8 mouse cellular contexts compared by ENCODE assay signal in the genomic region with DNA sequence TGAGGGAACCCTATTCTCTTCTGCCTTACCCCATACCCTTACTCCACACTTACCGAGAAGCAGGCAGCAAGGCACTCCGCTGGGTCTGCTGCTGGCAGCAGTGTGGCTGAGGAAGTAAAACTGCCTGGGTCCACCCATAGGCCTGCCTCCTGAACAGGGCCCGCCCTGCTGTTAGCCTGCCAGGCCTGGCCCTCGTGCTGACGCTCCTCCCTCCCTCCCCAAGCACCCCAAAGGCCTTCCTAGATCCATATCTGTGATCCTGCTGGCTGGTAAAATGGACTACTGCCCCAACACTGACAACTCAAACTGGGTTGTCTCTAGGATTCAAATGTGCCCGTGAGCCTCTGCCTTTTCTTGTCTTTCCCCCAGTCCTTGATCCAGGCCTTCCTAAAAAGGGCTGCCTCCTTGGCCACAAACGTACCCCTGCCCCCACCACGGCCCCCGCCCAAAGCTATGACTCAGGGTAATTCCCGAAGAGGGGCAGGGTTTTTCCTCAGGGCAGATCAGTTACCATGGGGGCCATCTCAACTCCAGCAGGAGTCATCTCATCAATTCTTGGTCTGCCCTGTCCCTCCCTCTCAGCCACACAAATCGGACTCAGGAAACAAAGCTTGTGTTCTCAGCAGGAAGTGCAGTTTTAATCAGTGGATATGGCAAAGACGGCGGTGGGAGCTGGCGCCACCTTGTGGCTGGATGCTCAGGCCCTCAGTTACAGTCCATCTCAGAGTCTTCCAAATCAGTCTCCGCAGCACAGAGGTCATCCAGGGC. TPM values are rescaled to one million over a fixed set of nuclear protein-coding genes. Genes with fewer than 3 reads are reported as not detected.
DNase-seq lines count a peak whose midpoint lies in the region; ATAC-seq lines count a peak whose summit lies in the region.

A gene (minus strand): TSS at position 599 of the 768 bp plus-strand sequence.

- no peaks in the 10 kb centered on the region for H3K9me3 ChIP-seq in hindbrain, embryonic 15.5 days

- WGBS in hindbrain, embryonic 15.5 days, result 25% methylated on average over 15 of the region's 15 CpGs

- H3K4me3 ChIP-seq in hindbrain, embryonic 15.5 days, result peak within 1 kb of the TSS; percentile 40

- peak; percentile 57 for ATAC-seq in hindbrain, embryonic 15.5 days (ENCODE audit: low FRiP score, low read depth)

- peaks cover 52% of the 10 kb centered on the region for H3K36me3 ChIP-seq in hindbrain, embryonic 15.5 days

- H3K27ac ChIP-seq in hindbrain, embryonic 15.5 days (replicated peaks), result peak within 1 kb of the TSS; percentile 86

- peak within 1 kb of the TSS; percentile 64 for H3K9ac ChIP-seq in hindbrain, embryonic 15.5 days

- H3K27me3 ChIP-seq in hindbrain, embryonic 15.5 days, result no peaks in the 10 kb centered on the region

- peak within 1 kb of the TSS; percentile 65 for H3K4me2 ChIP-seq in hindbrain, embryonic 15.5 days

- DNase-seq in T-cell, adult 2 months (ENCODE audit: low spot score), result peak; percentile 92
- peak; percentile 91 to 92 for DNase-seq in cerebellum, postnatal 25 days
- peak; percentile 86 to 91 for DNase-seq in frontal cortex, postnatal 36 days (ENCODE audit: low spot score in 2 of 2)
- DNase-seq in left cerebral cortex, adult 11 months (ENCODE audit: low spot score), result peak; percentile 82
- DNase-seq in lung, postnatal 4 days, result peak; percentile 92 to 94
- DNase-seq in right cerebral cortex, adult 18-20 months, result peak; percentile 89
- DNase-seq in urinary bladder, postnatal 25 days (ENCODE audit: low spot score), result peak; percentile 78

- peaks cover 28% of the 10 kb centered on the region for H3K4me1 ChIP-seq in hindbrain, embryonic 15.5 days (replicated peaks)

RNA-seq across cellular contexts. Expression of the gene that starts here (rescaled TPM):
- polyA plus RNA-seq in hindbrain, embryonic 15.5 days (2015; fragmentation: Nextera tagmentation; extraction: Ambion mirVana), result 13.6 and 14.5 TPM in 2 replicates

Comparison
In these comparisons a context has a peak if more than half of its experiments do, and no peak if none do; other contexts are left out.
1. Peak in every context shown above with its lines: DNase-seq, ATAC-seq, H3K4me3 ChIP-seq and H3K27ac ChIP-seq.